Mouse (Mus musculus): ENCODE data around the gene Limk1.
"Not testable (repeated sequence)": the region's sequence is repeated elsewhere in the genome, so short reads cannot be mapped to it uniquely, and the experiment has no call there.

Limk1 gene

DNA sequence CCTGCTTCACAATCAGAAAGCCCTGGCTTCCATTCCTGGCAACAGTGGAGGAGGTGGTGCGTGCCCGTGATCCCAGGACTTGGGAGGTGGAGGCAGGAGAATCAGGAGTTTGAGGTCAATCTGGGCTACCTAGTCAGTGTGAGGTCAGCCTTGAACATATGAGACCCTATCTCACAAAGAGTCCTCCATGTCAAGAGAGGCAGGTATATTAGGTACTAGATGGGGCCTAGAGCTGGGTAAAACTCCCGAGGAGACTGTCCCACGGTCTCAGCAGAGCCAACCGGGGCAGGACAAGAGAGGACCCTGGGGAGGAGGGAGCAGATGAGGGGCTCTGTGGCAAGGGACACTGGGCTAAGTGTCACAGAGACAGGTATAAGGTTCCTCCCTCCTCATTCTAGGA, 10.9 kb downstream of the Limk1 start:
- DNase-seq (ENCODE audit: low read depth) = no peak

DNA sequence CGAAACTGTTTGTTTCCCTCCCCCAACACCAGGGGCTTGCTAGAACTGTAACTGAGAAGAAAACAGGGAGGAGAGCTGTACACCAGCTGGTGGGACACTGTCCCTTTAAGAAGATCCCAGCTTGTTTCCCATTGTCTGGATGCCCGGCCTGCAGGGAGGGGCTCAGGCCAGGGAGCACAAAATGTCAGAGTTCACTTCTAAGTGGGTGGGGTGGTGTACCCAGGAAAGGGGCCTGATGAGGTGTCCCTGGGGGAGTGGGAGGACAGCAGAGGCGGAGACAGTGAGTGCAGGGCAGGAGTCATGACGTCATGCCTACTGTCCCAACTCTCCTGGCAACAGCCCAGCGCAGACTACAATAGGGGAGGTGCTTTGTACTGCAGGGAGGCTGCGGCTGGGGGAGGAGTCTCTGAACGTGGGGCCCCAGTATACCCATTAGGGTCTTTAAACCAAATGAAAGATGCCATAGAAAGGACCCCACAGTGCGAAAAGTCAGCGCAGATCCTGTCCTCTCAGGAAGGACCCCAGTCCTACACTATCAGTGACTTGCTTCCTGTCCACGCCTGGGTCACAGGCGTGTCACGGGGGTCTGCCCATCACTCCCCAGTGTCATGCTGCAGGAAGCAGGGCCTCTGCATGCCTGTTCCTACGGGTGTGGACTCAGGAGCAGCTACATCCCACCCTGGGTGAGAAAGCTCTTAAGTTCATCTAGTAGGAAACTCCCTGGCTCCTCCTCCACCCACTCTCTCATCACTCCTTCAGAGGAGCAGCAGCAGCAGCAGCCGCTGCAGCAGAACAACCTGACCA, 12.2 kb downstream of the Limk1 start:
- peak; percentile 53 for DNase-seq (ENCODE audit: low read depth)

DNA sequence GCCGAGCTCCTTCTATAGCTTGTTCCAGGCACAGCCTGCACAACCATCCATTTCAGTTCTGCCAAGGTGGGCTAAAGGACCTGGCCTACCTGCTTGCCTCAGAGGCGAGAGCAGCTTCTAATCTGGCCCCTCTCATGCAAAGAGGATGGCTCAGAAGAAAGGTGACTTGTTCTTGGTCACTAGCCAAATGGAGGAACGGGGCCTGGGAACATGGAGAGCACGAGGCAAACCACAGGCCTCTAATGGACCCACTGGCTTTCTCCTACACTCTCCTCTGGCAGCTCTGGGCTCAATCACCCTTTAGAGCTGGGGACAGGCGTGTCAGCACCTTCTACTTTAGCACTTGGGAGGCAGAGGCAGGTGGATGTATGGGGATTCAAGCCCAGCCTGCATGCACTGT, 13.4 kb downstream of the Limk1 start:
- no peak for DNase-seq (ENCODE audit: low read depth)

DNA sequence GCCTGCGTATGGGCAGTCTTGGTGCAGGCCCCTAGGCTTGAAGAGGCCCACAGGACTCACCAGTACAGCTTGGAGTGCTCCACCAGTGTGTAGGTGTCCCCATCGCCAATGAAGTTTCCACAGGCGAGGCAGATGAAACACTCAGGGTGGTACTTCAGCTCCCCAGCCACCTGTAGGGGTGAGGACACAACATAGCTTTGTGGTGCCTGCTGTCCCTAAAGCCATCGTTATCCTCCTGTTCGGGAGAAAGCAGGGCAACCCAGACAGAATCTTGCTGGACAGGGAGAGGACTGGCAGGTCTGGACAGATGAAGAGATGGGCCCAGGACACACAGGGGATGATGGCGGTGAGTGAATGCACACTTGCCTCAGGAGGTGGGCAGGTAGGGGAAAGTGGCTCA, 15.8 kb downstream of the Limk1 start:
- DNase-seq (ENCODE audit: low read depth) = no peak

DNA sequence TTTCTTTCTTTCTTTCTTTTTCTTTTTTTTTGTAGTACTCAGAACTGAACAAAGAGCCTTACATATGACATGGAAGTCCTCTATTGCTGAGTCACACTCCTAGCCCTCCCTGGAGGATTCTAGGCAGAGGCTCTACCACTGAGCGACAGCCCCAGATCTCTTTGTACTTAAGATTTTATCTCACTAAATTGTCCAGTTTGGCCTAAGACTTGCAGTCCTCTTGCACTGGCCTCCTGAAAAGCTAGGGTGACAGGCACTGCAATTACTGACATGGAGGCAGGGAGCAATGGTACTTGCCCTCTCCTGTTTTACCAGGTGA, 16.2 kb downstream of the Limk1 start:
- no peak for DNase-seq (ENCODE audit: low read depth)

DNA sequence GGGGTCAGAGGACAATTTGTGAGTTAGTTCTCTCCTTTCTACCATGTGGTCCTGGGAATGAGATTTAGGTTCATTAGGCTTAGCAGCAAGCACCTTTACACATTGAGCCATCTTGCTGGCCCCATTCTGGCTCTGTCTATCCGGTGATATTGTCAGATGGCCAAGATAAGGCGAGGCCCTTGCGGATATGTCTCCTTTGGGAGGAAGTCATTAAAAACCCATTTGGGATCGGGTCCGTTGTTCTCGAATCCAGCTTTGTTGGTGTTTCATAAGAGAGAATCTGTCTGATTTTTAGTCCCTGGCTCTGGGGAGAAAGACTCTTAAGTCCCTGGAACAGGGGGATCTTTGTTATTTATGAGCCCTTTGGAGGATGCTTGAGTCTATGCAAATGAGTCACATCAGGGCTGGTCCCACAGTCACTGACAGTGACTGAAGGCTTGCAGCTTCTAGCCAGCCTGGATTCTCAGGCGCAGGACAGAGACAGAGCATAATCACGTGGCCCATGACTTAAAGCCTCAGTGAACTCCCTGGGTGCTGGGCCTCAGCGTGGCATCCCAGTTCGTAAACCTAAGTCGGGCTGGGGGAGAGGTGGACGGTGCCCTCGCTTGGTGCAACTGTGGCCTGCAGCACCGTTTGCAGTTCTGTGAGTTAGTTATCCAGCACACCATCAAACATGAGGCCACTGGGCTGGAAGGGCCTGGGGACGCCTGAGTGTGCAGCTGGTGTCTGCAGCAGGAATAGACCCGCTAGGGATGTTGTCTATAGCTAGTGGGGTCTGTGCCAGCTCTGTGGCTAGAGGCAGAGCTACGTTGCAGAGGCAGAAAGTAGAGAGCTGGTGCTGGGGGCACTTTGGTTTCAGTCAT, 16.8 kb downstream of the Limk1 start:
- DNase-seq (ENCODE audit: low read depth) = no peak

DNA sequence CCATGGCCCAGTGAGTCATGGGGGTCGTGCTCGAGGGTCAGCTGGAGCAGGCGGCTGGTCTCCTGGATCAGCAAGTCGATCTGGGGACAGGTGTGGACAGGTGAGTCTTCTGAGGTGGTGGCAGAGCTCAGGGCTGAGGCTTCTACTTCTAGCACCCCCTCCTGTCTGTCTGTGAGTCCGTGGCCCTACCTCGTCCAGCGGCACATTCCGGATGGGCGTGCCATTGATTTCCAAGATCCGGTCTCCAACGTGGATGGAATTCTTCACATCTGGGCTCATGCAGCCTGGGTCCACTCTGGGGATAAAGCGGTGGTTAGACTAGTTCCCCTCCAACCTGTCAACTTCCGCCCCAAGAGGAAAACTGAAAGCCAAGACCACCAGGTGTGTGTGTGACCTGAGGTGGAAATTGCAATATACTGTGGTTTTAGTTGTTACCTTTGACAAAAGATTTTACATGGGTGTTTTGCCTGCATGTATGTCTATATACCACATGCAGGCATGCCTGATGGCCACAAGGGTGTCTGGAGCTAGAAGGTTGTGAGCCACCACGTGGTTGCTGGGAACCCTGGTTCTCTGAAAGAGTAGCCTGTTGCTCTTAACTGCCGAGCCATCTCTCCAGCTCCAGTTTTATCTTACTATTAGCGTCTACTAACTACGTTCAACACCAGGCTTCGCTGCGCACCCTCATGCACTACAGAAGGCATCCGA, 19.2 kb downstream of the Limk1 start:
- no peak for DNase-seq (ENCODE audit: low read depth)

DNA sequence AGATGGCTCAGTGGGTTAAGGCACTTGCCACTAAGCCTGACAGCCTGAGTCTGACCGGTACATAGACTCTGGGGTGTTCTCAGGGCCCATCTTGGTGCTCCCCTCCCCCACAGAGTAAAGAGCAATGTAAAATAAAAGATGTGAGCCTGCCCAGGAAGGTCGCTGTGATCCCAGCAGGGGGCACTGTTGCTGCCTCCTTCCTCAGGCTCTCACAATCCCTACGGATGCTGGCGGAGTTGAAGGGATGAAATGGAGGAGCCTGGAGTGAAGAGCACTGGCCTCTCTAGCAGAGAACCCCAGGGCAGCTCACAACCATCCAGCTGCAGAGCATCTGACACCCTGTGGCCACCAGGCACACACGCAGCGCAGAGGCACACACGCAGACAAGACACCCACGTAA, 19.9 kb downstream of the Limk1 start:
- no peak for DNase-seq (ENCODE audit: low read depth)

DNA sequence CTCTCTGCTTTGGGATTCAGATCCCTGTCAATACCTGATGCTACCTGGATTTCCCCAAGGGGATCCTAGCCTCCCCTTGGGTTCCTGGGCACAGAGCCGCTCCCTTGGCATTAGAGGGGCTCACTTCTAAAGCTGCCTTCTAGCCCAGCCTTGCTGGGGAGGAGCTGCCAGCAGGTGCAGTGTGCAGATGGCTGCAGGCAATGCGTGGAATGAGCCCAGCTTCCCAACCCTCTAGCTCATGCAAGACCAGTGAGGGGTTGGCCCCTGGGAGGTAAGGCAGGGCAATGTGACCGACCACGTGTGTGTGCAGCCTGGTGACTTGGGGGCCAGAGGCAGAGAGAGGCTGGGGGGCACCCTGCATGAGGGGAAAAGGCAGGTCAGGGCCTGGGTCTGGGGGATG, 31.7 kb downstream of the Limk1 start:
- DNase-seq (ENCODE audit: low read depth) = no peak

DNA sequence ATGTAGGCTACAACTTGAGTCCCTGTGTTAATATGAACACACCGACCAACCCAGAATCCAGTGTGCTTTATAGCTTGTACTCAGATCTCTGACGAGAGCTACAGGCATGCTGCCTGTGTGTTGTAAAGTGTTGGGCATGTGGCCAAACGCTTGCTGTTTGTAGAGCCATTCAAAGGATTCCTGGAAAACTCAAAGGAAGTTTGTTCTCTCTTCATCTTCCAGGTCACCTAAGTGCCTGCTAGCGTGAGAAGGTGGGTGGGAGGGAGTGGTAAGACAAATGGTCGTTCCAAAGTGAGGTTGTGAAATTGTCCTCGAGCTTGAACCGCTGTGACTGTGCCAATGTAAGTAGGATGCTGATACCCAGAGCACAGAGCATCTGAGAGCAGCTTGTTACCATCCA, 36.4 kb downstream of the Limk1 start:
- no peak for DNase-seq (ENCODE audit: low read depth)

DNA sequence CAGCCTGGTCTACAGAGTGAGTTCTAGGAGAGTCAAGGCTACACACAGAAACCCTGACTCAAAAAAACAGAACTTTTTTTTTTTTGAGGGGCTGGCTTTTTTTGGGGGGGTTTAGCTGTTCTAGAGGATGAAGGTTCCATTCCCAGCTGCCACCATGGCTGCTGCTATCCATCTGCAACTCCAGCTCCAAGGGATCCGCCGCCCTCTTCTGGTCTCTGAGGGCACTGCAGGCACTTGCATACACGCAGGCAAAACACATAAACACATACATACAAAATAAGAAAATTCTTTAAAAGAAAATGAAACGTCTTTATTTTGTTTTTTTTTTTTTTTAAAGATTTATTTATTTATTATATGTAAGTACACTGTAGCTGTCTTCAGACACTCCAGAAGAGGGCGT, 37.5 kb downstream of the Limk1 start:
- DNase-seq (ENCODE audit: low read depth) = no peak

DNA sequence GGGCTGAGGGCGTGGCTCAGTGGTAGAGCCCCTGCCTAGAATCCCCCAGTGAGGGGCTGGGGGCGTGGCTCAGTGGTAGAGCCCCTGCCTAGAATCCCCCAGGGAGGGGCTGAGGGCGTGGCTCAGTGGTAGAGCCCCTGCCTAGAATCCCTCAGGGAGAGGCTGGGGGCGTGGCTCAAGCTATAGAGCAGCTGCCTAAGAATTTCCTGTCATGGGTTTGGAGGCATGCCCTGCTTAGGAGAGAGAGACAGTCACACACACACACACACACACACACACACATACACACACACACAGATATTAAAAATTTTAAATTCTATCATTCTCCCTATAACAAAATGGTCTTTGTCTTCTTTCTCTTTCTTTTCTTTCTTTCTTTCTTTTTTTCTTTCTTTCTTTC, 39.4 kb downstream of the Limk1 start:
- DNase-seq (ENCODE audit: low read depth) = not testable (repeated sequence)

DNA sequence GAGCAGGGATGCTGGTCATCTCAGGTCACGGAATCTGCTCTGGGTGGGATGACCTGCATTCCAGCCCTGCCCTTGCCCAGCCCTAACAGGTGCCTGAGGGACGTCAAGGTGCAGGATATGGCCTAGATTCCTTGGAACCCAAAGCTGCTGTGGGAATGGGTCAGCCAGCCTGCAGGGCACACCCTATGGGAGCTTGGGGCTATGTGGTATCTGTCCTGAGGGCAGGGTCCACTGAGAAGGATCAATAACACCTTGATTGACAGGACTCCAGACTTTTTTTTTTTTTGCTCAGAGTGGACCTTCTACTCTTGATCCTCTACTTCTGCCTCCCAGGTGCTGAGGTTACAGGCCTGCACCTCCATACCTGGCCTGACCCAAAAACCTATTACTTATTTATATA, 41.0 kb downstream of the Limk1 start:
- DNase-seq (ENCODE audit: low read depth) = no peak

DNA sequence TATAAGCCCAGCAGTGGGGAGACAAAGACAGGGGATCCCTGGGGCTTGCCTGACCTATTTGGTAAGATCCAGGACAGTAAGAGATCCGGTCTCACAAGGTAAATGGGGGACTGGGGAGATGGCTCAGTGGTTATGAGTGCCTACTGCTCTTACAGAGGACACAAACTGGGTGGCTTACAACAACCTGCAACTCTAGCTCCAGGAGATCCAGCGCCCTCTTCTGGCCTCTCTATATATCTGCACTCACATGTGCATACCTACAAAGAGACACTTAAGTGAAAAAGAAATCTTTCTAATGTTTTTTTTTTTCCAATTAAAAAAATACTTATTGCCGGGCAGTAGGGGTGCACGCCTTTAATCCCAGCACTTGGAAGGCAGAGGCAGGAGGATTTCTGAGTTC, 41.9 kb downstream of the Limk1 start:
- no peak for DNase-seq (ENCODE audit: low read depth)

DNA sequence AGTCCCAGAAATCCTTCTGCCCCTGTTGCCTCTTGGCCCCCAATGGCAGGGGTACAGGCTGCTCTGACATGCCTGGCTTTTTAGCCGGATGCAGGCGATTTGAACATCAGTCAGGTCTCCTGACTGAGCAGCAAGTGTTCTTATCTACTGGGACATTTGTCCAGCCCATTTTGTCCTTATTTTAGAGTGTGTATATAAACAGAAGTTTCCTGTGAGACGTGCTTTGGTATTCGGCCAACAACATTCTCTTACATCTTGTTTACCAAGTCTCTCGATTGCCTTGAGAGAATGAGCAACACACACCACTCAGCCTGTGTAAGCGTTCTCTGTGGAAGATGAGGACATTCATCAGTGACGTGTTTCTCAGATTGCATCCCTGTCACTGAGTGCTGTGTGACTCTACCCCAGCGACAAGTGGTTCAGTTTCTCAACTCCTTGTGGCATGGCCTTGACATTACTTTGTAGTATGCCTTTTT, 43.7 kb downstream of the Limk1 start:
- no peak for DNase-seq (ENCODE audit: low read depth)

DNA sequence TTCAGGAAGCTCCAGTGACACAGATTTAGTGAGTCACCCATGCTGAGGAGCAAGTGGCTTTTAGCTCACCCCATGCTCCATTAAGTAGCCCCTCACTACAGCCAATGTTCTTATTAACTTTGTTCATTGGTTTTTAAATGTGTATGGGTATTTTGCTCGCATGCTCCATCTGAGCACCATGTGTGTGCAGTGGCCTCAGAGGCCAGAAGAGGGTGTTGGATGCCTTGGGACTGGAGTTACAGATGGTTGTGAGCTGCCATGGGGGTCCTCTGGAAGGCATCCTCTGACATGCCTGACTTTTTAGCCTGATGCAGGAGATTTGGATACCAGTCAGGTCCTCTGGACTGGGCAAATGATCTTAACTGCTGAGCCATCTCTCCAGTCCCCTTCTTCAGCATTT, 44.3 kb downstream of the Limk1 start:
- no peak for DNase-seq (ENCODE audit: low read depth)

DNA sequence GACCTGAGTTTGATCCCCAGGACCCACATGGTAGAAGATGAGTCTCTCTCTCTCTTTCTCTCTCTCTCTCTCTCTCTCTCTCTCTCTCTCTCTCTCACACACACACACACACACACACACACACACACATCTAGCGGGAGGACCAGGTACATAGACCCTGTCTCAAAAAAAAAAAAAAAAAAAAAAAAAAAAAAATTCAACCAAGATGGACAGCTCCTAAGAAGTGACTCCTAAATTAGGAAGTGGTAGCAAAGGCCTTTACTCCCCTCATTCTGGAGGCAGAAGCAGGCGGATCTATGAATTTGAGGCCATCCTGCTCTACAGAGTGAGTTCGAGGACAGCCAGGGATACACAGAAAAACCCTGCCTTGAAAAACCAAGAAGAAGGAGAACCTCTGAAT, 48.0 kb downstream of the Limk1 start:
- DNase-seq (ENCODE audit: low read depth) = no peak

DNA sequence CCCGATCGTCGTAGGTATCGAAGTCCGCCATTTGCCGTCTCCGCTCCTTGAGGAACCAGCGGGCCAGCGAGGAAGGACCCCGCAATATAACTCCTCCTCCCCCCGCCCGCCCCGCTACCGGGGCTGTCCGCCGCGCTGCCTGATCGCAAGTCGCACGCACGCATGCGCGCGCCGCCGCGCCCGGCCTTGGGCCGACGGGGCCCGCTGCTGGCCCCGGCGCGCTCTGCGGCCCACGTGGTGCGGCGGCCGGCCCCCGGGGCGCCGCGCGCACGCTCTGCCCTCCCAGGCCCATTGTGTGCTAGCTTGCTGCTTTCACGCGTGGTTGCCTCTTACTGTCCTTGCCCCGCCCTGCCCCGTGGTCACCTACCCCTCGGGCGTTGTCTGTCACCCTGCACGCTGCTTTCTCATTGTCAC, 49.1 kb downstream of the Limk1 start, which contains the start of gene Eif4h:
Gene Eif4h (minus strand): TSS at position 222 of the 414 bp plus-strand sequence.
- peak; percentile 85 for DNase-seq (ENCODE audit: low read depth)

DNA sequence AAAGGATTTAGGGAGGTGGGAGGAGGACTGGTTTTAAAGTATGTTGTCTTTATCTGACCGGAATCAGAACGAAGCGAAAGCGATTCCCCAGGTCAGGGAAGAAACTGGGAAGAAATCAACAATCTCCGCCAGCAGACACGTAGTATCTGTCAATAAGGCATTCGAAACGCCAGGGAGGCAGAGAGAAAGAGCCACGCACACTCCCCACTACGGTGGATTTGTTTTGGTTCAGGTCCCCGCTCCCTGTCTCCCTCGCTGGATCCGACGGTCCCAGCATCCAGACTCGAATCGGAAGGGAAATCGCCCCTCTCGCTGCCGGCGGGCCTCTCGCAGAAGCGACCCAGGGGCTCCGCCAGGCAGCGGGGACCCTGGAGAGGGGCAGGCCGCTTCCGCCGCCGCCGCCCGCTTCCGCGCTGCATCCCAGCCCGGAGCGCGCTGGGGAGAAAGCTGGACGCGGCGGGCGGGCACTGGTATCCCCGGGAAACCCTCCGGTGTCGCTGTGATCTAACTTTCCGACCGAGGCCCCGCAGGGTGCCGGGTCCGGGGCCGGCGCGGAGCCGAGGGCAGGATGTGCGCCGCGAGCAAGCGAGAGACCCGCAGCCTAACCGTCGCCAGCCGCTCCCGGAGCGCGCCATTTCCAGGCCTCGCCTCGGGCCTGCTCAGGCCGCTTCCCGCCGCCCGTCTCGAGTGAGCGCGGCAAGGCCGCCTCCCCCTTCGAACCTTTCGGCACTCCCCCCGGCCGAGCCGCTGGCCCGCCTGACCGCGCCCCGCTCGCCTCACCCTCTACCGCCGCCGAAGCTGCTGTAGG, 49.7 kb downstream of the Limk1 start:
- no peak for DNase-seq (ENCODE audit: low read depth)

DNA sequence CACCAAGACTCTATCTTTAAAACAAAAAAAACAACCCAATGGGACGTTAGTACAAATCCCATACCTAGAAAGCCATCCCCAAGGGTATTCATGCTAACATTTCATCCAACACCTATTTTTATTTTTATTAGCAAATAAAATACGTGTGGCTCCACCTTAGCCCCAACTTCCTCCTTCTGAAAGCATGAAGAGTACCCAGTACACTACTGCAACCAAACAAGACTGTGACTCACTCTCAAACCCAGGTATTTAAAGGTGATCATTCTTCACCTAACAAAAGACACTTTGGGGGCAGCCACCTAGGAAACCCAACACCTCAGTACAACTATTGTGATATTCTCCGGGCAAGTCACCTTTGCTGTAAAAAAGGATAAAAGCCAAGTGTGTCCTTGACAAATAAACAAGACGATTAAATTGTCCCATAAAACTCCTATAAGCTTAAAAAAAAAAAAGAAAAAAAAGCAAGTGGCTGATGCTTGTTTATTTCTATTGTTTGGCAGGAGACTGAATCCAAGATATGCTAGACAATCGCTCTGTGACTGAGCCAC, 50.5 kb downstream of the Limk1 start:
- DNase-seq (ENCODE audit: low read depth) = no peak

DNA sequence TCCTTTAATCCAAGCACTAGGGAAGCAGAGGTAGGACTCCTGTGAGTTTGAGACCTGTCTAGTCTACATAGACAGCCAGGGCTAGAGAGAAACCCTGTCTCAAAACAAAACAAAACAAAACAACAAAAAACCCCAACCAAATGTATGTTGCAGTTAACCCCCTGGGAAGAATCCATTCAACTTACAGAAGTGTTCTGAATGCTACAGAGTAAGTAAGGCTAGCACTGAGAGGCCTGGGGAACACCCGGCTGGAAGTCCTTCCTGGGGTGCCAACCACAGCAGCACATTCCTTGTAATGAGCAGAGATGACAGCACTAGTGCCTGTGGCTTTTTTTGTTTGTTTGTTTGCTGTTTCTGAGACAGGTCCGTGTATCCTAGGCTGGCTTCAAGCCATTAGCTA, 55.6 kb downstream of the Limk1 start:
- DNase-seq (ENCODE audit: low read depth) = no peak

DNA sequence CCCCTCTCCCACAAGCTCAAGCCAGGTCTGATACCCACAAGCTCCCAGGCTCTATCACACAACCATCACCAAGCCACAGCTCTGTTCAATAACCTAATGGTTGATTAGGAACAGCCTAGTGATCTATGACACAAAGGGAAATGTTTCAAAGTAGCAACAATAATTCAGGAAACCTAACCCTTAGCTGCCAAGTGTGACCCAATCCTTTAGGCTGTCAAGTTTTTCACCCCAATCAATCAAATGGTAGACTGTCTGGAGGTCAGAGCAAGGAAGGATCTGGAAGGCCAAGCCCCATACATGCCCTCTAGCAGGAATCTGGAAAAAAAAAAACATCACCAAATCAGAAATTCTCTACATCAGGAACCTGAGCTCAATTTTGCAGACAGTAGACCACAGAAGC, 57.6 kb downstream of the Limk1 start:
- no peak for DNase-seq (ENCODE audit: low read depth)

Measured in c-Kit-positive CD71-positive TER-119-negative erythroid progenitor cells, embryonic 14.5 days (primary cell).